12 mouse cellular contexts compared by ENCODE assay signal in genomic region chr11:11960227-11960626, GRCm38 (mm10).
A peak's percentile ranks its signal among the peaks of the same experiment; 100 is the strongest.
DNase-seq lines count a peak whose midpoint lies in the region; ATAC-seq and TF ChIP-seq lines count a peak whose summit lies in the region.
"Had no signal": no experiment of that assay in that cellular context is flagged by ENCODE, and none has a peak within 500 bp of the region (broad histone marks: within the 10 kb centered on the region; RNA-seq: fewer than 3 reads in every experiment).

No protein-coding gene starts in this region.

- H3K27me3 ChIP-seq in hindbrain, embryonic 12.5 days, result no peaks in the 10 kb centered on the region
- H3K27me3 ChIP-seq in hindbrain, postnatal 0 days (ENCODE audit: insufficient read depth, low read length), result no peaks in the 10 kb centered on the region
- no peaks in the 10 kb centered on the region for H3K27me3 ChIP-seq in embryonic facial prominence, embryonic 11.5 days (ENCODE audit: control insufficient read depth, insufficient read depth, low read length)
- no peaks in the 10 kb centered on the region for H3K27me3 ChIP-seq in limb, embryonic 11.5 days (ENCODE audit: control insufficient read depth, insufficient read depth, low read length)
- H3K27me3 ChIP-seq: forebrain, embryonic 13.5 days; megakaryocyte, embryonic 14.5 days had no signal

- H3K27ac ChIP-seq in hindbrain, embryonic 12.5 days, result peak overlapping the region; percentile 52; the same call in 1 of the 2 replicates
- H3K27ac ChIP-seq in hindbrain, postnatal 0 days, result no peak overlapping the region
- peak overlapping the region; percentile 31; the same call in 1 of the 2 replicates for H3K27ac ChIP-seq in embryonic facial prominence, embryonic 11.5 days (replicated peaks; ENCODE audit: low read depth, low read length)
- H3K27ac ChIP-seq in limb, embryonic 11.5 days (replicated peaks; ENCODE audit: low read depth, low read length), result peak overlapping the region; percentile 9
- H3K27ac ChIP-seq: forebrain, embryonic 13.5 days had no signal

- DNase-seq in hindbrain, postnatal 0 days (ENCODE audit: low spot score), result no peak
- no peak for DNase-seq in embryonic facial prominence, embryonic 11.5 days (ENCODE audit: low spot score)
- no peak for DNase-seq in limb, embryonic 11.5 days (ENCODE audit: low spot score)
- no peak for DNase-seq in left cerebral cortex, adult 8-10 months (ENCODE audit: low spot score in 2 of 2)
- DNase-seq in cerebellum, postnatal 36 days, result no peak
- DNase-seq: adrenal gland, postnatal 14 days; gastrocnemius, postnatal 14 days; kidney, adult 11 months had no signal

- no peak overlapping the region for H3K4me3 ChIP-seq in hindbrain, embryonic 12.5 days
- H3K4me3 ChIP-seq in hindbrain, postnatal 0 days (ENCODE audit: low read length), result no peak overlapping the region
- H3K4me3 ChIP-seq in embryonic facial prominence, embryonic 11.5 days (ENCODE audit: low read depth, low read length), result no peak overlapping the region
- H3K4me3 ChIP-seq in limb, embryonic 11.5 days (ENCODE audit: low read depth, low read length), result no peak overlapping the region
- H3K4me3 ChIP-seq: forebrain, embryonic 13.5 days had no signal

- H3K4me2 ChIP-seq in hindbrain, embryonic 12.5 days (replicated peaks), result no peak overlapping the region
- no peak overlapping the region for H3K4me2 ChIP-seq in hindbrain, postnatal 0 days (ENCODE audit: low read depth, low read length)
- no peak overlapping the region for H3K4me2 ChIP-seq in embryonic facial prominence, embryonic 11.5 days (ENCODE audit: low read depth, low read length)
- H3K4me2 ChIP-seq in limb, embryonic 11.5 days (ENCODE audit: low read depth, severe bottlenecking), result no peak overlapping the region
- H3K4me2 ChIP-seq: forebrain, embryonic 13.5 days had no signal

- ATAC-seq in hindbrain, embryonic 12.5 days (ENCODE audit: low FRiP score), result no peak
- ATAC-seq in hindbrain, postnatal 0 days, result no peak
- ATAC-seq in common myeloid progenitor, adult 5-6 weeks (replicated peaks; ENCODE audit: low read depth, poor library complexity, severe bottlenecking), result 0 out of 2 replicates have a peak, but pooled peaks have one; percentile 41
- ATAC-seq in embryonic facial prominence, embryonic 11.5 days (replicated peaks; ENCODE audit: insufficient number of reproducible peaks, low FRiP score, low TSS enrichment, low read depth), result no peak
- ATAC-seq in limb, embryonic 11.5 days (ENCODE audit: insufficient number of reproducible peaks, low FRiP score, low TSS enrichment, low read depth), result no peak
- ATAC-seq: forebrain, embryonic 13.5 days had no signal

- H3K36me3 ChIP-seq in hindbrain, embryonic 12.5 days, result peaks cover 2% of the 10 kb centered on the region; the same call in 1 of the 2 replicates
- no peaks in the 10 kb centered on the region for H3K36me3 ChIP-seq in hindbrain, postnatal 0 days (ENCODE audit: insufficient read depth, low read length)
- no peaks in the 10 kb centered on the region; the same call in 1 of the 2 replicates for H3K36me3 ChIP-seq in embryonic facial prominence, embryonic 11.5 days (replicated peaks; ENCODE audit: control insufficient read depth, insufficient read depth, low read depth, low read length)
- no peaks in the 10 kb centered on the region; the same call in 1 of the 2 replicates for H3K36me3 ChIP-seq in limb, embryonic 11.5 days (ENCODE audit: control insufficient read depth, insufficient read depth, low read length)

- H3K9me3 ChIP-seq in hindbrain, embryonic 12.5 days (replicated peaks), result no peaks in the 10 kb centered on the region
- H3K9me3 ChIP-seq in hindbrain, postnatal 0 days (ENCODE audit: low read length), result no peaks in the 10 kb centered on the region
- H3K9me3 ChIP-seq in embryonic facial prominence, embryonic 11.5 days (replicated peaks; ENCODE audit: control insufficient read depth, low read length), result no peaks in the 10 kb centered on the region
- H3K9me3 ChIP-seq in limb, embryonic 11.5 days (ENCODE audit: control insufficient read depth, low read length), result no peaks in the 10 kb centered on the region
- H3K9me3 ChIP-seq: forebrain, embryonic 13.5 days; megakaryocyte, embryonic 14.5 days had no signal

- no peak overlapping the region for H3K9ac ChIP-seq in hindbrain, embryonic 12.5 days
- H3K9ac ChIP-seq in hindbrain, postnatal 0 days (replicated peaks; ENCODE audit: low read length), result no peak overlapping the region
- H3K9ac ChIP-seq in embryonic facial prominence, embryonic 11.5 days (replicated peaks; ENCODE audit: low read length), result no peak overlapping the region
- no peak overlapping the region for H3K9ac ChIP-seq in limb, embryonic 11.5 days (ENCODE audit: low read length)
- H3K9ac ChIP-seq: forebrain, embryonic 13.5 days had no signal

- no peak for TF ChIP-seq CTCF in hindbrain, postnatal 0 days (IDR thresholded peaks at IDR 0.05; ENCODE audit: low read depth)

- peaks cover 13% of the 10 kb centered on the region for H3K4me1 ChIP-seq in hindbrain, embryonic 12.5 days
- no peaks in the 10 kb centered on the region; the same call in 1 of the 2 replicates for H3K4me1 ChIP-seq in hindbrain, postnatal 0 days (ENCODE audit: insufficient read depth, low read length)
- no peaks in the 10 kb centered on the region; the same call in none of the 2 replicates for H3K4me1 ChIP-seq in embryonic facial prominence, embryonic 11.5 days (ENCODE audit: control insufficient read depth, insufficient read depth, low read length)
- peaks cover 6% of the 10 kb centered on the region; the same call in 1 of the 2 replicates for H3K4me1 ChIP-seq in limb, embryonic 11.5 days (ENCODE audit: control insufficient read depth, insufficient read depth, low read length)

- 72% methylated on average over 2 of the region's 2 CpGs for WGBS in hindbrain, embryonic 12.5 days
- 71% methylated on average over 2 of the region's 2 CpGs for whole genome bisulfite sequencing in hindbrain, postnatal 0 days
- 70% methylated on average over 2 of the region's 2 CpGs for WGBS in embryonic facial prominence, embryonic 11.5 days
- 70% methylated on average over 2 of the region's 2 CpGs for WGBS in limb, embryonic 11.5 days
